Mouse (Mus musculus): ENCODE results near the gene Rasgrf2.

Gene Rasgrf2

DNA sequence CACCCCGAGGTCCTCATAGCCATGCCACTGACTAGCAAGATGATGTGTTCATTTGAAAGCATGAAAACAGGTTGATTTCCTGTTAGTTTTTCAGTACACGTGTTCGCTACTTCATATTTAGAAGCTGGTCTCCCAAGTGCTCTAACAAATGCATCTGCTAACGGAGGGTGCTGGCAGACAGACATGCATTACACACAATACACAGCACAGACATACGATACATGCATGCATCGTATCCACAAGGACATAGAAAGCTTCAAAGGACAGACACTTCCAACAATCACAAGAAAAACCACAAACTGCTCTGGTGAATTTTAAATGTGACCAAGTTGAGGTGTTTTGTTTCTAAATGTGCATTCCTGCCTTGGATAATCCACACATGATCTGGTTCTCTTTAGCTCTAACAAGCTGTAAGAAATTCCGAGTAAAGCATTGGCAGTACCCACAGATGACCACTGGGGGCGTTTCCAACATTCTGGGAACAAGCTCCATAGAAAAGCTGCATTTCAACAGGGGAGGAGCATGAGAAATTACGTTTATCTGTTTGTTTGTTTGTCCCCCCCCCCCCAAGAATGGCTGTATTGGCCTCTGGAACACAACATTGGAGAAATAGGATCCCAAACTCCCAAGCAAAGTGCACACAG, 249.5 kb downstream of the Rasgrf2 start:
- peak; percentile 70 for DNase-seq (ENCODE audit: low spot score)

DNA sequence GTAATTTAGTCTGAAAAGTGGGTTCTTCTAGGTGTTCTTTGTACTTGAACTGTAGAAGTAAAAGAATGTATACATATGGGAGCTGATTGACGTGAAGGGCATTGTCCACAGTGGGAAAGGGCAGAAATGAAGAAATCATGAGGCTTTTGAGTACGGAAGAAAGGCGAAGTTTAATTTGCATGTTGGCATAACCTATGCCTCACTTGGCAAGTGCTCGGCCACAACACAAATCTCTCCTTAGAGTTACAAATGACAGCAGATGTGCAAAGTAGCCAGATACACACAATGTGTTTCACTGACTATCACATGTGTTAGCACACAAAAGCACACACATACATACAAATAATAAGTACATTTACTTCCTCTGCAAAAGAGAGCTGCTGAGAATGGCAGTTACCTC, 251.2 kb downstream of the Rasgrf2 start:
- no peak for DNase-seq (ENCODE audit: low spot score)

DNA sequence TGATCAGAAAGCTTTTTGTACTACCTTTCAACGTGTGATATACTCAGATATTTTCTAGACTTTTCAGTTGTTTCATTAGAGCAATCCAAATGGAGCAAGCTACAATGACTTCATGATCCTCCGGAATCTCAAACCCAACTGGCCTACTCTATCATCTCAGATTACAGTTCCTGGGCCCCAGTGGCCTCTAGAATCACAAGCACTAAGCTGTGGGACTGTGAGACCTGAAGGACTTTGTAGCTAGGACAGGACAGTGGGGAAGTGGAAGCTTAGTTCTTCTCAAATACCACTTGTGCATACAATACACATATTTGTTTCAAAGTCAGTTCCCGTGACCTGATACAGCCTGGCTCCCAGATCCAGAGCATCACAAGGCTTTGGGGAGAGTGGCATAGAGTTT, 253.5 kb downstream of the Rasgrf2 start:
- DNase-seq (ENCODE audit: low spot score): no peak

DNA sequence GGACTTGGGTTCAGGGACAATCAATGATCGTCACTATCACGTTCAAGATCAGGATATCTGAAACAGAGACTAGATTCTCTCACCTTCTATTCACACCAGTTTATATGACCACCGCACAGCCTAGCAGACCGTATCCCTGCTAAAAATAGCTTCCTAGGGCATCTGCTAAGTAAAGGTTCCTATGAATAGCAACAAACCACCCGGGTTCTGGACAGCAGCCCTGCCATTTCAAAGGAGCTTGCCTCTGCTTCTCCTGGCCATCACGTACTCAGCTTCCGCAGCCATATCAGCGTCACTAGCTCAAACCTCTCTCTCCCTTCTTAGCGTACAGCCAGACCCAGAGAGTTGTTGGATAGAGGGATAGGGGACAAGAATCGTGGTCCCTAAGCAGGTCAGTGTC, 254.1 kb downstream of the Rasgrf2 start:
- no peak for DNase-seq (ENCODE audit: low spot score)

DNA sequence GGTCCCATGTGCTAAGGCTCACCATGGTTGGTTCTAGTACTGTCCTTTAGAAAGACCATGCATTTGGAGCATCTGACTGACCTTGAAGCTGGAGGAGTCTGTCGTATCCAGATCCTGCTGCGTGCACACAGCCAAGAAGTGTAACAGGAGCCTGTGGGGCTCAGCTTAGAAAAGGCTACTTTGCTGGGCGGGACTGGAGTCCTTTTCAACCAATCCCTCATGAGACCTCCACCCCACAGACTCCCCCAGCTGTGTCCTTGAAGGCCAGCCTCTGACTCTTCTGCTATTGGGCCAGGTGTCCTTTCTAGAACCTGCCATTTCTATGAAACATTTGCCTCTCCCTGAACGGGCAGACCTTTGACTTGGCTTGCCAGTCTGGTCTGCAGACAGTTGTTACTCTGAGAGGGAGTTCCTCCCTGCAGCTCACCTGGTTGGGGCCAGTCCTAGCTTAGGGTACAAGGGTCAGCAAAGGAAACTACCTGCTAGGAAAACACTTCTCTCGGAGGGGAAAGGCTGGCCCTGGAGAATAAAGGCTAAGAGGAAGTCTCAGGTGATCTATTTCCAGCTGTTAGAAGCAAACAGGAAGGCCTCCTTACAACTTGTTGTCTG, 254.6 kb downstream of the Rasgrf2 start, which contains the start of gene Ckmt2:
Gene Ckmt2, minus strand, starts transcription at position 145 of the 609 bp plus-strand sequence.
- no peak for DNase-seq (ENCODE audit: low spot score)

DNA sequence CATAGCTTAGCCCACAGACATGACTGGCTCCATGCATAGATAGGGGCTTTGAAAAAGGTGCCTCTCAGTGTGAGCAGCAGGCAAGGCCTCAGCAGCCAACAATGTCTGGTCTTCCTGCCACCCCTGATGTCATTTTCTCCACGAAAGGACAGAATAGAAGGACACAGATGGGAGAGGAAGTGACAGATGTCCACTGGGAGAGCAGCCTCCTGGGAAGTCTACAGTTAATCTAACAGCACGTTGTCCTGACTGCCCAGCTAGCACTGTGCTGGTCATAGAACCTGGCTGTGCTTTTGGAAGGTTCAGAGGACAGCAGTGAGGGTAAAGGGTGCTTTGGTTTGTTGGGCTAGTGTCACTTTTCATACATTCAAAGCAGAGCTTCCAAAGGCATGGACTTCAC, 255.9 kb downstream of the Rasgrf2 start:
- DNase-seq (ENCODE audit: low spot score): no peak

DNA sequence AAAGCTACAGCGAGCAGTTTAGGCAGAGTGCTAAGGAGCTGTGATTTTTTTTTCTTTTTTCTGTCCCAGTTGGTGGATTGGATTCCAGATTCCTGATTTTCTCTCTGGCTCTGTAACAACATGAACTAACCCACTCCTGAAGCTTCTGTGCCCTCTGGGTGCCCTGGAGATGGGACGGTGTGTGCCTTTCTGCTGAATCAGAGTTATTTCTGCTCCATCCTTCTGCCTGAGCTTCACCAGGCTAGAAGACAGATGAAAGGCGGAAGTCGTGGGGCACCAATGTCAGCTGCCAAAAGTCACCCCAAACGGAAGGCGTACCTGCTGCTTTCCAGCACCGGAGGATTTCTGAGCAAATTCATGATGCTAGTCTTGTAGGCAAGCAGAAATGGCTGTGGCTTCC, 256.9 kb downstream of the Rasgrf2 start:
- DNase-seq (ENCODE audit: low spot score): no peak

DNA sequence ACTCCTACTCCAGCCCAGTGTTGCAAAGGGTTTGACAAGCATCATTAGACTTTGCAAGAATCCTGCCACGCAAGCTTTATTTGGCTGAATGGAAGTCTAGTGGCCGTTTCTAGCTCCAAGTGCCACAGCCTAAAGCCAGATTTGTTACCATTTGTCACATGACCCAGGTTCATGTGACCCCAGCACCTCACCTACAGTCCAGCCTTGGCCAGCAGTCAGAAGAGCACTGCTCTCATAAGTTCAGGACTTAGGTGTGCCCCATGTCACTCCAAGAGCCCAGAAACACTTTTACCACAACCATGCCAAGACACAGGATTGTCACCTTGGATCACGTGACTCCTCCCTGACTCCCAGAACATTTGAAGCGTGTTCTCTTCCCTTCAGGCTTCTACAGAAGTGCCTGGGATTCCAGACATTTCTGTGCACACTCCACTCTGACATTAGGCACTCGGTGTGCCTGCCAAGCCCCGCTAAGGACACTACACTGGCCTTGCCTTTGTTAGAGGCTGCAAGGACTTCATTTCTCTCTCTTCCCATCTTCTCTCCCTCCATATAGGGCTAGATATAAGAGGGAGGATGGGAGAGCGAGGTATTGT, 257.6 kb downstream of the Rasgrf2 start:
- no peak for DNase-seq (ENCODE audit: low spot score)

DNA sequence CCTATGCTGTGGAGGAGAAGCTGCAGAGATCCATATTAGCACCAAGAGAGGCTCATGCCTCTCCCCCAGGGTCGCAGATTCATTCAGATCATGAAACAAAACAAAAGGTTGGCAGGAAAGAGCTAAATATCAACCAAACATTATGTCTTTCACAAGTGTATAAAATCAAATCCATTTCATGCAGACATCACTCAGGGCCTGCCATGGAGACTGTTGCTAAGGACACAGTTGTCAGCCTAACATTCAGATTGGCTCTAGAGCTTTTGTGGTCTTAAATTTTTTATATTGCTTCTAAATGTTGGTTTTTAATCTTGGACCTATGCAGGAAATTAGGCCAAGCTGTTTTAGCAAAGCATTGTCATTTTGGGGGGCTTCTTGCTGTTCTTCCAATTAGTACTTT, 262.9 kb downstream of the Rasgrf2 start:
- DNase-seq (ENCODE audit: low spot score): no peak

DNA sequence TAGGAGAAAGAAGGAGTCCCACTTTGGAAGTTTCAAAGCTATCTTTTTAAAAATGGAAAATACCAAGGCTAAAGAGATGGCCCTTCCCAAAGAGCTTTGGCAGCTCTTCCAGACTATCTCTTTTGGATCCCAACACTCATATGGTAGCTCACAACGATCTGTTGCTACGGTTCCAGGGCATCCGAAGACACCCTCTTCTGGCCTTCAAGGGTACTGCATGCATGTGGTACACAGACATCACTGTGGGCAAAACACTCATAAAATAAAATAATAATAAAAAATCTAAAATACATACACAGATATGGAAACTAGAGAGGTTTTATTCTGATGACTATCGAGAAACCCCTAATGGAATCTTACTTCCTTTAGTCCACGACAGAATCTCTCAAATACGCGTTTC, 272.6 kb downstream of the Rasgrf2 start:
- no peak for DNase-seq (ENCODE audit: low spot score)

DNA sequence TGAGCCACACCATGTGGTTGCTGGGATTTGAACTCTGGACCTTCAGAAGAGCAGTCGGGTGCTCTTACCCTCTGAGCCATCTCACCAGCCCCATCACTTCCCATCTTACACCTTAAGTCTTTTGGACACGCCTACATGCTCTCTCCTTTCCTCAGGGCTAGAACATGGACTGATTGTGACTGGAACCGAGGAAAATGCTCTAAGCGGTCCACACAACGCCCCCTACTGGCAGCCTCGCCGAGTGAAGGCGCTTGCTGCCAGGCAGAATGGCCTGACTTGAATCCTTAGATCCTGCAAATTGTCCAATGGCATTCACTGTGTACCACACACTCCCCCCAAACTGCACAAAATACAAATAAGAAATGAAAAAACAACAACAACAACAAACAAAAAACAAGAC, 274.0 kb downstream of the Rasgrf2 start:
- DNase-seq (ENCODE audit: low spot score): no peak

DNA sequence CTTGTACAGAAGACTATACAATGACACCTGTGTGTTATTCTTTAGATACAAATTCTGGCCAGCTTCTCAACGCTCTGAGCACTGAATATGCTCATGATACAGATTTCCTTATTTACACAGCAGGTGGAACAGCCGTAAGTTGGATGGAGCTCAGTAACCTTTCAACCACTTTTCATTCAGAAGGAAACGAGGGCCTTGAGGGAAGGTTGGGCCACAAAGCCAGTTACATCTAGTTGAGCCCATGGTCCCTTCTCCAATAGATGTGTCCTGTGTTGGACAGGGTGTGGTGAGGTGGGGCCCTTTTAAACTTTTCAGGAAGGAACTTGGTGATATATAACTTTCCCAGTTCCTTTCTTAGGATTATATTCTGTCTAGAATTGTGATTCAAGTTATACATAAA, 277.0 kb downstream of the Rasgrf2 start:
- no peak for DNase-seq (ENCODE audit: low spot score)

Data from testis, postnatal 10 days (tissue).